Mouse (Mus musculus): ENCODE measurements around the gene Ckap5. TPM values are rescaled to one million over a fixed set of nuclear protein-coding genes. Genes with fewer than 3 reads are reported as not detected.

The Ckap5 gene
- polyA plus RNA-seq, 1 experiment = 4.6 TPM

- no peak for DNase-seq (ENCODE audit: low read depth in 1 of 2, low spot score in 2 of 2)
- no peak for TF ChIP-seq POLR2A (IDR thresholded peaks at IDR 0.05; ENCODE audit: low read depth, low read length)
- TF ChIP-seq CTCF (IDR thresholded peaks at IDR 0.05; ENCODE audit: extremely low read depth, insufficient read depth, insufficient read length, insufficient replicate concordance) = no peak
- no peaks in the 10 kb centered on the region for H3K27me3 ChIP-seq (ENCODE audit: control insufficient read depth, insufficient read depth, low read length)
- no peak overlapping the region for H3K4me3 ChIP-seq (ENCODE audit: extremely low read depth, insufficient read depth, insufficient read length)
- H3K4me1 ChIP-seq (ENCODE audit: control insufficient read depth, insufficient read depth, insufficient read length) = no peaks in the 10 kb centered on the region
- H3K36me3 ChIP-seq (ENCODE audit: control insufficient read depth, insufficient read depth, low read length) = peaks cover 55% of the 10 kb centered on the region
- H3K27ac ChIP-seq (ENCODE audit: insufficient read depth, low read length) = no peak overlapping the region
Measured at GRCm38 (mm10) chr2:91664780-91665179, 138.2 kb downstream of the Ckap5 start.

GRCm38 (mm10) chr2:91666386-91666910, 139.9 kb downstream of the Ckap5 start:
- H3K4me1 ChIP-seq (ENCODE audit: control insufficient read depth, insufficient read depth, insufficient read length) = no peaks in the 10 kb centered on the region
- no peaks in the 10 kb centered on the region for H3K27me3 ChIP-seq (ENCODE audit: control insufficient read depth, insufficient read depth, low read length)
- no peak for DNase-seq (ENCODE audit: low read depth in 1 of 2, low spot score in 2 of 2)
- no peak overlapping the region for H3K4me3 ChIP-seq (ENCODE audit: extremely low read depth, insufficient read depth, insufficient read length)
- H3K27ac ChIP-seq (ENCODE audit: insufficient read depth, low read length) = no peak overlapping the region
- H3K36me3 ChIP-seq (ENCODE audit: control insufficient read depth, insufficient read depth, low read length) = peaks cover 61% of the 10 kb centered on the region
- TF ChIP-seq CTCF (IDR thresholded peaks at IDR 0.05; ENCODE audit: extremely low read depth, insufficient read depth, insufficient read length, insufficient replicate concordance) = no peak
- TF ChIP-seq POLR2A (IDR thresholded peaks at IDR 0.05; ENCODE audit: low read depth, low read length) = no peak
- WGBS = 95% methylated on average over 6 of the region's 6 CpGs

GRCm38 (mm10) chr2:91667747-91668146, 141.2 kb downstream of the Ckap5 start:
- no peaks in the 10 kb centered on the region for H3K4me1 ChIP-seq (ENCODE audit: control insufficient read depth, insufficient read depth, insufficient read length)
- DNase-seq (ENCODE audit: low read depth in 1 of 2, low spot score in 2 of 2) = no peak
- no peak for TF ChIP-seq CTCF (IDR thresholded peaks at IDR 0.05; ENCODE audit: extremely low read depth, insufficient read depth, insufficient read length, insufficient replicate concordance)
- TF ChIP-seq POLR2A (IDR thresholded peaks at IDR 0.05; ENCODE audit: low read depth, low read length) = no peak
- peaks cover 55% of the 10 kb centered on the region for H3K36me3 ChIP-seq (ENCODE audit: control insufficient read depth, insufficient read depth, low read length)
- H3K4me3 ChIP-seq (ENCODE audit: extremely low read depth, insufficient read depth, insufficient read length) = no peak overlapping the region
- H3K27ac ChIP-seq (ENCODE audit: insufficient read depth, low read length) = no peak overlapping the region
- 90% methylated on average over 2 of the region's 2 CpGs for WGBS
- no peaks in the 10 kb centered on the region for H3K27me3 ChIP-seq (ENCODE audit: control insufficient read depth, insufficient read depth, low read length)

- H3K4me3 ChIP-seq (ENCODE audit: extremely low read depth, insufficient read depth, insufficient read length) = no peak overlapping the region
- H3K36me3 ChIP-seq (ENCODE audit: control insufficient read depth, insufficient read depth, low read length) = peaks cover 50% of the 10 kb centered on the region
- TF ChIP-seq POLR2A (IDR thresholded peaks at IDR 0.05; ENCODE audit: low read depth, low read length) (no peak), CTCF (IDR thresholded peaks at IDR 0.05; ENCODE audit: extremely low read depth, insufficient read depth, insufficient read length, insufficient replicate concordance) (no peak)
- H3K4me1 ChIP-seq (ENCODE audit: control insufficient read depth, insufficient read depth, insufficient read length) = no peaks in the 10 kb centered on the region
- no peak overlapping the region for H3K27ac ChIP-seq (ENCODE audit: insufficient read depth, low read length)
- H3K27me3 ChIP-seq (ENCODE audit: control insufficient read depth, insufficient read depth, low read length) = no peaks in the 10 kb centered on the region
- WGBS = 95% methylated on average over 8 of the region's 8 CpGs
- no peak for DNase-seq (ENCODE audit: low read depth in 1 of 2, low spot score in 2 of 2)
Measured at GRCm38 (mm10) chr2:91669326-91669725, 142.8 kb downstream of the Ckap5 start.

GRCm38 (mm10) chr2:91670038-91670437, 143.5 kb downstream of the Ckap5 start:
- WGBS = 93% methylated on average over 6 of the region's 6 CpGs
- Histone ChIP-seq H3K36me3 (ENCODE audit: control insufficient read depth, insufficient read depth, low read length) (peaks cover 53% of the 10 kb centered on the region), H3K27ac (ENCODE audit: insufficient read depth, low read length) (no peak overlapping the region), H3K27me3 (ENCODE audit: control insufficient read depth, insufficient read depth, low read length) (no peaks in the 10 kb centered on the region), H3K4me3 (ENCODE audit: extremely low read depth, insufficient read depth, insufficient read length) (no peak overlapping the region), H3K4me1 (ENCODE audit: control insufficient read depth, insufficient read depth, insufficient read length) (no peaks in the 10 kb centered on the region)
- no peak for DNase-seq (ENCODE audit: low read depth in 1 of 2, low spot score in 2 of 2)
- no peak for TF ChIP-seq CTCF (IDR thresholded peaks at IDR 0.05; ENCODE audit: extremely low read depth, insufficient read depth, insufficient read length, insufficient replicate concordance)
- no peak for TF ChIP-seq POLR2A (IDR thresholded peaks at IDR 0.05; ENCODE audit: low read depth, low read length)

Other genes with a start within 250 kb of the Ckap5 start
- gene 1110051M20Rik, start 82.1 kb upstream of the Ckap5 start, polyA plus RNA-seq (2012; rRNA removed) = 4.8 and 5.6 TPM in 2 replicates
- 1.9 and 2.2 TPM in 2 replicates for gene Lrp4, start 69.3 kb upstream of the Ckap5 start, polyA plus RNA-seq (2012; rRNA removed)
- 0.30 and 0.36 TPM in 2 replicates for gene F2, start 109.7 kb downstream of the Ckap5 start, polyA plus RNA-seq (2012; rRNA removed)
- 13.3 and 17.4 TPM in 2 replicates for gene Zfp408, start 123.0 kb downstream of the Ckap5 start, polyA plus RNA-seq (2012; rRNA removed)
- gene Arhgap1, start 123.1 kb downstream of the Ckap5 start, polyA plus RNA-seq (2012; rRNA removed) = 66.7 and 76.9 TPM in 2 replicates
- 16.7 and 20.4 TPM in 2 replicates for gene Atg13, start 183.8 kb downstream of the Ckap5 start, polyA plus RNA-seq (2012; rRNA removed)
- 1.9 and 2.1 TPM in 2 replicates for gene Harbi1, start 184.1 kb downstream of the Ckap5 start, polyA plus RNA-seq (2012; rRNA removed)
- 20.0 and 21.8 TPM in 2 replicates for gene Ambra1, start 203.4 kb downstream of the Ckap5 start, polyA plus RNA-seq (2012; rRNA removed)

All from spleen, adult 2 months (tissue).